Mouse (Mus musculus) liver, postnatal 0 days (tissue): ENCODE measurements around the gene Lamc2. TPM values are rescaled to one million over a fixed set of nuclear protein-coding genes. Genes with fewer than 3 reads are reported as not detected.

Experiments
- ATAC-seq: fragments of 200-750 bp; cut with Nextera tagmentation; 2 replicates; pipeline ENCODE4 v1.8.0; 2017; ENCODE audit warnings: mild to moderate bottlenecking, moderate library complexity
- DNase-seq: peaks from one replicate; pipeline ENCODE4 v3.0.0-alpha.2; 2016
- H3K27ac ChIP-seq: fragments of 300-500 bp; sonication (generic); 2 replicates; pipeline ENCODE4 v1.5.1; 2014; ENCODE audit warnings: antibody characterized with exemption, moderate library complexity, mild to moderate bottlenecking, low read depth
- H3K27me3 ChIP-seq: fragments of 300-500 bp; sonication (generic); 2 replicates; pipeline ENCODE4 v1.6.1; 2014; ENCODE audit warnings: low read length, control low read depth, mixed read lengths; ENCODE audit not compliant: insufficient read depth
- H3K36me3 ChIP-seq: fragments of 300-500 bp; sonication (generic); replicated peaks from 2 replicates; pipeline ENCODE4 v1.6.1; 2014; ENCODE audit warnings: mild to moderate bottlenecking, control low read depth, low read length, moderate library complexity, mixed read lengths; ENCODE audit not compliant: insufficient read depth
- H3K4me1 ChIP-seq: fragments of 300-500 bp; sonication (generic); 2 replicates; pipeline ENCODE4 v1.6.1; 2014; ENCODE audit warnings: antibody characterized with exemption, mild to moderate bottlenecking, control low read depth; ENCODE audit not compliant: insufficient read depth
- H3K4me2 ChIP-seq: fragments of 300-500 bp; sonication (generic); 2 replicates; pipeline ENCODE4 v1.6.1; 2014; ENCODE audit warnings: low read depth, mild to moderate bottlenecking, low read length, moderate library complexity, mixed read lengths
- H3K4me3 ChIP-seq: fragments of 300-500 bp; sonication (generic); 2 replicates; pipeline ENCODE4 v1.5.1; 2014; ENCODE audit warnings: low read depth, low read length
- H3K9ac ChIP-seq: fragments of 300-500 bp; sonication (generic); replicated peaks from 2 replicates; pipeline ENCODE4 v1.6.1; 2014; ENCODE audit warnings: mild to moderate bottlenecking, moderate library complexity
- H3K9me3 ChIP-seq: fragments of 300-500 bp; sonication (generic); 2 replicates; pipeline ENCODE4 v1.6.1; 2016; ENCODE audit warnings: mild to moderate bottlenecking, control low read depth, low read length, mixed read lengths
- CTCF ChIP-seq: sonication (generic); IDR thresholded peaks from 2 replicates; pipeline ENCODE4 v1.5.1; 2016; ENCODE audit warnings: antibody characterized with exemption, low read depth
- EP300 ChIP-seq: IDR thresholded peaks from 2 replicates; pipeline ENCODE4 v1.6.1; 2016; ENCODE audit warnings: antibody characterized with exemption, low read depth, mild to moderate bottlenecking
- WGBS: fragments of 180-500 bp; shearing (Covaris S2); extraction: QIAGEN DNeasy Blood & Tissue Kit; methylation state at CpG from one replicate; pipeline ENCODE4 v1.1.7; 2014; ENCODE audit not compliant: insufficient replicate concordance; 5-methylcytosine and 5-hydroxymethylcytosine counted together
- polyA plus RNA-seq: library from polyadenylated mRNA; unstranded; fragments of >200 nt; fragmentation: Nextera tagmentation; extraction: Ambion mirVana; gene quantifications from 2 replicates; pipeline ENCODE4 v1.2.1, GENCODE M21; 2015

Gene Lamc2
- polyA plus RNA-seq, 1 experiment from 2014 or later = 0.45 TPM

- Histone ChIP-seq H3K36me3 (no peaks in the 10 kb centered on the region), H3K4me1 (no peaks in the 10 kb centered on the region), H3K27me3 (no peaks in the 10 kb centered on the region), H3K27ac (no peak overlapping the region), H3K9me3 (no peaks in the 10 kb centered on the region), H3K9ac (no peak overlapping the region), H3K4me3 (no peak overlapping the region), H3K4me2 (no peak overlapping the region)
- no peak for ATAC-seq
- no peak for TF ChIP-seq CTCF
- TF ChIP-seq EP300 = no peak
- DNase-seq = peak; percentile 25
- WGBS = 69% methylated on average over 10 of the region's 10 CpGs
Measured at GRCm38 (mm10) chr1:153153619-153154137, 32.6 kb downstream of the Lamc2 start.

GRCm38 (mm10) chr1:153152594-153152993, 33.7 kb downstream of the Lamc2 start:
- Histone ChIP-seq H3K4me1 (no peaks in the 10 kb centered on the region), H3K4me2 (no peak overlapping the region), H3K27me3 (no peaks in the 10 kb centered on the region), H3K4me3 (no peak overlapping the region), H3K9ac (no peak overlapping the region), H3K27ac (no peak overlapping the region), H3K9me3 (no peaks in the 10 kb centered on the region), H3K36me3 (no peaks in the 10 kb centered on the region)
- DNase-seq (no peak), ATAC-seq (no peak)
- no peak for TF ChIP-seq CTCF
- TF ChIP-seq EP300 = no peak
- WGBS = 77% methylated on average over 7 of the region's 7 CpGs

GRCm38 (mm10) chr1:153145791-153146190, 40.5 kb downstream of the Lamc2 start:
- Histone ChIP-seq H3K27me3 (no peaks in the 10 kb centered on the region), H3K9me3 (no peaks in the 10 kb centered on the region)

GRCm38 (mm10) chr1:153144021-153144420, 42.2 kb downstream of the Lamc2 start:
- Histone ChIP-seq H3K36me3 (no peaks in the 10 kb centered on the region), H3K27ac (no peak overlapping the region), H3K9me3 (no peaks in the 10 kb centered on the region), H3K4me3 (no peak overlapping the region), H3K27me3 (no peaks in the 10 kb centered on the region), H3K4me2 (no peak overlapping the region), H3K9ac (no peak overlapping the region), H3K4me1 (no peaks in the 10 kb centered on the region)
- DNase-seq (no peak), ATAC-seq (no peak)
- TF ChIP-seq EP300 (no peak), CTCF (no peak)
- 78% methylated on average over 11 of the region's 11 CpGs for WGBS

More at GRCm38 (mm10) chr1:153145791-153146190, 40.5 kb downstream of the Lamc2 start:
- H3K4me2 ChIP-seq = no peak overlapping the region
- WGBS = 64% methylated on average over 5 of the region's 5 CpGs
- H3K27ac ChIP-seq = no peak overlapping the region
- H3K36me3 ChIP-seq = no peaks in the 10 kb centered on the region
- H3K4me1 ChIP-seq = no peaks in the 10 kb centered on the region
- ATAC-seq = no peak
- no peak for DNase-seq
- H3K4me3 ChIP-seq = no peak overlapping the region
- H3K9ac ChIP-seq = no peak overlapping the region
- TF ChIP-seq EP300 (no peak), CTCF (no peak)

GRCm38 (mm10) chr1:153140747-153141228, 45.5 kb downstream of the Lamc2 start:
- H3K4me3 ChIP-seq = no peak overlapping the region
- no peaks in the 10 kb centered on the region for H3K36me3 ChIP-seq
- no peak overlapping the region for H3K27ac ChIP-seq
- 8% methylated on average over 8 of the region's 8 CpGs for WGBS
- DNase-seq (no peak), ATAC-seq (no peak)
- no peak overlapping the region for H3K4me2 ChIP-seq
- no peaks in the 10 kb centered on the region for H3K27me3 ChIP-seq
- TF ChIP-seq CTCF (no peak), EP300 (no peak)
- no peaks in the 10 kb centered on the region for H3K9me3 ChIP-seq
- no peaks in the 10 kb centered on the region for H3K4me1 ChIP-seq
- H3K9ac ChIP-seq = no peak overlapping the region

GRCm38 (mm10) chr1:153140265-153140664, 46.0 kb downstream of the Lamc2 start:
- H3K4me2 ChIP-seq = no peak overlapping the region
- WGBS = 73% methylated on average over 11 of the region's 11 CpGs

GRCm38 (mm10) chr1:153139635-153140034, 46.6 kb downstream of the Lamc2 start:
- Histone ChIP-seq H3K9ac (no peak overlapping the region), H3K36me3 (no peaks in the 10 kb centered on the region), H3K4me1 (no peaks in the 10 kb centered on the region), H3K27me3 (no peaks in the 10 kb centered on the region), H3K4me2 (no peak overlapping the region), H3K9me3 (no peaks in the 10 kb centered on the region), H3K4me3 (no peak overlapping the region), H3K27ac (no peak overlapping the region)
- WGBS = 65% methylated on average over 7 of the region's 7 CpGs
- no peak for ATAC-seq
- TF ChIP-seq EP300 (no peak), CTCF (no peak)
- no peak for DNase-seq

More at GRCm38 (mm10) chr1:153140265-153140664, 46.0 kb downstream of the Lamc2 start:
- ATAC-seq (no peak), DNase-seq (no peak)
- H3K27ac ChIP-seq = no peak overlapping the region
- no peak overlapping the region for H3K4me3 ChIP-seq
- H3K9me3 ChIP-seq = no peaks in the 10 kb centered on the region
- H3K4me1 ChIP-seq = no peaks in the 10 kb centered on the region
- TF ChIP-seq EP300 (no peak), CTCF (no peak)
- no peaks in the 10 kb centered on the region for H3K36me3 ChIP-seq
- H3K27me3 ChIP-seq = no peaks in the 10 kb centered on the region
- H3K9ac ChIP-seq = no peak overlapping the region
